Mouse (Mus musculus) G1E (cell line): Measurements from ENCODE around the gene Klhl25.

Experiments used
- CTCF ChIP-seq: IDR thresholded peaks from 2 replicates; pipeline ENCODE4 v1.5.1; 2012; ENCODE audit warnings: low read depth, low read length, inconsistent platforms, mixed read lengths
- POLR2AphosphoS5 ChIP-seq: IDR thresholded peaks from 2 replicates; pipeline ENCODE4 v1.6.1; 2012; ENCODE audit warnings: low read depth, low read length, inconsistent platforms; ENCODE audit not compliant: insufficient replicate concordance
- TAL1 ChIP-seq: conservative IDR thresholded peaks from 2 replicates; pipeline ENCODE4 v1.6.1; 2012; ENCODE audit warnings: low read depth, low read length, inconsistent platforms, mixed read lengths

DNA sequence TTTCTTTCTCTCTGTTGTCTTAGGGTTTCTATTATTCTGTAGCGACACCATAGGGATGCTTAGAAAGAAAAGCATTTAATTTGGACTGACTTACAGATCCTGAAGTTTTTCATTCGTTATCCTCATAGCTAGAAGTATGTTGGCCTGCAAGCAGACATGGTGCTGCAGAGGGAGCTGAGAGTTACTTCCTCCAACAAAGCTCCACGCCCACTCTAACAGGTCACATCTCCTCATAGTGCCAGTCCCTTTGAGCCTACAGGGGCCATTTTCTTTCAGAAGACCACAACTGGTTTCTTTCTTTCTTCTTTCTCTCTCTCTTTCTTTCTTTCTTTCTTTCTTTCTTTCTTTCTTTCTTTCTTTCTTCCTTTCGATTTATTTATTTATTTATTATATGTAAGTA is 8.0 kb upstream of the Klhl25 start:
- no peak for TF ChIP-seq TAL1
- TF ChIP-seq CTCF, result no peak
- TF ChIP-seq POLR2AphosphoS5, result no peak
